Mouse (Mus musculus): ENCODE results near the gene Tnfsf15.

- TF ChIP-seq HCFC1 (IDR thresholded peaks at IDR 0.05; ENCODE audit: borderline replicate concordance, insufficient read depth, low read length), result no peak
- no peak for TF ChIP-seq MAFK (IDR thresholded peaks at IDR 0.05; ENCODE audit: insufficient read depth, low read depth, low read length)
- no peak for TF ChIP-seq CHD2 (IDR thresholded peaks at IDR 0.05; ENCODE audit: low read depth, low read length)
- no peak for TF ChIP-seq ZC3H11A (IDR thresholded peaks at IDR 0.05; ENCODE audit: borderline replicate concordance, low read depth, low read length)
These were observed 33.0 kb downstream of the Tnfsf15 start for GRCm38 (mm10) chr4:63711886-63712285.

All from ES-E14 (cell line).